Mouse (Mus musculus) megakaryocyte, embryonic 14.5 days (primary cell): ENCODE measurements around the gene Hist1h4a.

Experiments used
- FLI1 ChIP-seq: IDR thresholded peaks from 2 replicates; pipeline ENCODE4 v1.6.1; 2012; ENCODE audit warnings: low read length, inconsistent platforms, mixed read lengths
- GATA1 ChIP-seq: IDR thresholded peaks from 3 replicates; pipeline ENCODE4 v1.6.1; 2012; ENCODE audit warnings: mixed read lengths, low read length, inconsistent platforms, borderline replicate concordance

- TF ChIP-seq GATA1 (no peak), FLI1 (no peak)
Measured at GRCm38 (mm10) chr13:23737091-23737490, 23.9 kb downstream of the Hist1h4a start.
